Mouse (Mus musculus): ENCODE measurements around the gene Wsb1. TPM values are rescaled to one million over a fixed set of nuclear protein-coding genes. Genes with fewer than 3 reads are reported as not detected.

Wsb1 gene
- total and polyA plus RNA-seq, 3 experiments, result 48.8 to 90.9 (median 57.0) TPM

- H3K27me3 ChIP-seq (ENCODE audit: control insufficient read depth in 1 of 2, insufficient read depth in 2 of 2, low read length in 2 of 2), result no peaks in the 10 kb centered on the region
- no peaks in the 10 kb centered on the region for H3K9me3 ChIP-seq (replicated peaks; ENCODE audit: insufficient read depth, low read length)
- no peak overlapping the region for H3K27ac ChIP-seq (ENCODE audit: control insufficient read depth, low read depth, low read length)
- no peak for DNase-seq (ENCODE audit: low read depth, low spot score)
- TF ChIP-seq JUND (IDR thresholded peaks at IDR 0.05; ENCODE audit: low read depth, low read length) (no peak), TBP (IDR thresholded peaks at IDR 0.05; ENCODE audit: low read depth, low read length) (no peak)
- H3K9ac ChIP-seq (ENCODE audit: control insufficient read depth, low read depth, low read length, poor library complexity, severe bottlenecking), result no peak overlapping the region
- no peak overlapping the region for H3K4me3 ChIP-seq (ENCODE audit: control insufficient read depth in 1 of 2, insufficient read depth in 1 of 2, low read depth in 2 of 2, low read length in 2 of 2)
- H3K79me2 ChIP-seq (ENCODE audit: control insufficient read depth, insufficient read depth, low read length, poor library complexity), result no peaks in the 10 kb centered on the region
- peaks cover 0 to 19% of the 10 kb centered on the region in 2 experiments; a peak in 2 of 4 replicates for H3K36me3 ChIP-seq (ENCODE audit: control insufficient read depth in 1 of 2, insufficient read depth in 2 of 2, low read length in 2 of 2)
- H3K4me1 ChIP-seq (ENCODE audit: control insufficient read depth in 1 of 2, insufficient read depth in 2 of 2, low read length in 2 of 2), result peaks cover 9 to 26% of the 10 kb centered on the region in 2 experiments; a peak in 2 of 4 replicates
Observed at GRCm38 (mm10) chr11:79200502-79200901, 54.0 kb downstream of the Wsb1 start.

DNA sequence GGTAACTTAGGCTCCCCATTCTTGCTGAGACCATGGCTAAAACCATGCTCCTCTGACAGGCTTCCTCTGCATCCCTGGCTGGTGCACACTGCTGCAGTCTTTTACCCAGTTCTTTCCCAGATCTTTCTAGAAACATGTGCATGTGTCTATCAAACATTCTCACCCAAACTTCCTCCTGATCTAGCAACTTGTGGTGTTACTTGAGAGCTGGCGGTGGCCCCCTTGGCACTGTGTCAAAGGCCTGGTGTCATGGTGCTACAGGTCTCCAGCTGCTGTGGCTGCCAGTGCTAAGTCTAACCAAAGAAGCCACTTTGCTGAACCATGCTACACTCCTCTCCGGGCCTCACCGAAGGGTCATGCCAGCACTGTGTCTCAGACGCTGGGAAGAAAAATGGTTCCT is 55.9 kb downstream of the Wsb1 start:
- Histone ChIP-seq H3K27ac (ENCODE audit: control insufficient read depth, low read depth, low read length) (peak overlapping the region; percentile 63), H3K9ac (ENCODE audit: control insufficient read depth, low read depth, low read length, poor library complexity, severe bottlenecking) (no peak overlapping the region), H3K4me3 (ENCODE audit: control insufficient read depth in 1 of 2, insufficient read depth in 1 of 2, low read depth in 2 of 2, low read length in 2 of 2) (no peak overlapping the region), H3K79me2 (ENCODE audit: control insufficient read depth, insufficient read depth, low read length, poor library complexity) (no peaks in the 10 kb centered on the region), H3K4me1 (ENCODE audit: control insufficient read depth in 1 of 2, insufficient read depth in 2 of 2, low read length in 2 of 2) (peaks cover 9 to 26% of the 10 kb centered on the region in 2 experiments; a peak in 2 of 4 replicates), H3K27me3 (ENCODE audit: control insufficient read depth in 1 of 2, insufficient read depth in 2 of 2, low read length in 2 of 2) (no peaks in the 10 kb centered on the region), H3K36me3 (ENCODE audit: control insufficient read depth in 1 of 2, insufficient read depth in 2 of 2, low read length in 2 of 2) (peaks cover 0 to 19% of the 10 kb centered on the region in 2 experiments; a peak in 2 of 4 replicates), H3K9me3 (replicated peaks; ENCODE audit: insufficient read depth, low read length) (no peaks in the 10 kb centered on the region)
- DNase-seq (ENCODE audit: low read depth, low spot score), result peak; percentile 88
- TF ChIP-seq ELF1 (IDR thresholded peaks at IDR 0.05; ENCODE audit: low read depth, low read length) (no peak), MXI1 (IDR thresholded peaks at IDR 0.05; ENCODE audit: low read depth, low read length) (peak; percentile 60; the same call in 1 of the 2 replicates), MYC (IDR thresholded peaks at IDR 0.05; ENCODE audit: low read depth, low read length) (0 out of 2 replicates have a peak, but pooled peaks have one; percentile 53), GATA1 (IDR thresholded peaks at IDR 0.05; ENCODE audit: low read depth, low read length) (0 out of 2 replicates have a peak, but pooled peaks have one; percentile 15), ETS1 (IDR thresholded peaks at IDR 0.05; ENCODE audit: low read depth, low read length) (peak; percentile 61; the same call in 1 of the 2 replicates), SIN3A (IDR thresholded peaks at IDR 0.05; ENCODE audit: low read length) (peak; percentile 64), MAX (IDR thresholded peaks at IDR 0.05; ENCODE audit: low read length) (peak; percentile 78; the same call in 1 of the 2 replicates), GABPA (IDR thresholded peaks at IDR 0.05; ENCODE audit: low read depth, low read length) (no peak), EP300 (IDR thresholded peaks at IDR 0.05; ENCODE audit: low read depth in 1 of 2, low read length in 2 of 2) (peak; percentile 42 to 58; a peak in 2 of 4 replicates)

- peaks cover 9 to 26% of the 10 kb centered on the region in 2 experiments; a peak in 2 of 4 replicates for H3K4me1 ChIP-seq (ENCODE audit: control insufficient read depth in 1 of 2, insufficient read depth in 2 of 2, low read length in 2 of 2)
- H3K27me3 ChIP-seq (ENCODE audit: control insufficient read depth in 1 of 2, insufficient read depth in 2 of 2, low read length in 2 of 2), result no peaks in the 10 kb centered on the region
- DNase-seq (ENCODE audit: low read depth, low spot score), result peak; percentile 86
- H3K9me3 ChIP-seq (replicated peaks; ENCODE audit: insufficient read depth, low read length), result no peaks in the 10 kb centered on the region
- no peak overlapping the region for H3K9ac ChIP-seq (ENCODE audit: control insufficient read depth, low read depth, low read length, poor library complexity, severe bottlenecking)
- H3K27ac ChIP-seq (ENCODE audit: control insufficient read depth, low read depth, low read length), result peak overlapping the region; percentile 63
- peaks cover 0 to 19% of the 10 kb centered on the region in 2 experiments; a peak in 2 of 4 replicates for H3K36me3 ChIP-seq (ENCODE audit: control insufficient read depth in 1 of 2, insufficient read depth in 2 of 2, low read length in 2 of 2)
- no peak overlapping the region for H3K4me3 ChIP-seq (ENCODE audit: control insufficient read depth in 1 of 2, insufficient read depth in 1 of 2, low read depth in 2 of 2, low read length in 2 of 2)
- H3K79me2 ChIP-seq (ENCODE audit: control insufficient read depth, insufficient read depth, low read length, poor library complexity), result no peaks in the 10 kb centered on the region
- TF ChIP-seq CHD1 (IDR thresholded peaks at IDR 0.05; ENCODE audit: low read depth, low read length) (no peak), MAFK (IDR thresholded peaks at IDR 0.05; ENCODE audit: borderline replicate concordance, low read depth, low read length) (no peak), MAZ (IDR thresholded peaks at IDR 0.05; ENCODE audit: low read depth, low read length) (0 out of 2 replicates have a peak, but pooled peaks have one; percentile 36), POLR2A (IDR thresholded peaks at IDR 0.05; ENCODE audit: control insufficient read depth in 1 of 2, insufficient read depth in 1 of 2, low read depth in 1 of 2, low read length in 2 of 2, poor library complexity in 1 of 2) (no peak), ETS1 (IDR thresholded peaks at IDR 0.05; ENCODE audit: low read depth, low read length) (peak; percentile 56), MYC (IDR thresholded peaks at IDR 0.05; ENCODE audit: low read depth, low read length) (no peak), BHLHE40 (IDR thresholded peaks at IDR 0.05; ENCODE audit: borderline replicate concordance, low read depth, low read length) (no peak), UBTF (IDR thresholded peaks at IDR 0.05; ENCODE audit: borderline replicate concordance, insufficient read depth, low read depth, low read length) (no peak), RAD21 (IDR thresholded peaks at IDR 0.05; ENCODE audit: low read depth, low read length) (no peak), TAL1 (IDR thresholded peaks at IDR 0.05; ENCODE audit: low read length) (0 out of 2 replicates have a peak, but pooled peaks have one; percentile 7), ELF1 (IDR thresholded peaks at IDR 0.05; ENCODE audit: low read depth, low read length) (peak; percentile 71), MYB (IDR thresholded peaks at IDR 0.05; ENCODE audit: low read depth, low read length) (0 out of 2 replicates have a peak, but pooled peaks have one; percentile 51), MEF2A (IDR thresholded peaks at IDR 0.05; ENCODE audit: extremely low read depth, insufficient replicate concordance, low read depth, low read length, poor library complexity, severe bottlenecking) (no peak), E2F4 (IDR thresholded peaks at IDR 0.05; ENCODE audit: borderline replicate concordance, low read depth, low read length) (no peak), CTCF (IDR thresholded peaks at IDR 0.05 in 2 of 3, conservative IDR thresholded peaks at IDR 0.05 in 1 of 3; ENCODE audit: control insufficient read depth in 1 of 3, insufficient read depth in 1 of 3, low read depth in 2 of 3, low read length in 3 of 3, poor library complexity in 1 of 3, severe bottlenecking in 1 of 3) (peak in 1 of 3 experiments; percentile 18; a peak in 1 of 6 replicates), RCOR1 (IDR thresholded peaks at IDR 0.05; ENCODE audit: low read depth, low read length) (no peak), EP300 (IDR thresholded peaks at IDR 0.05; ENCODE audit: low read depth in 1 of 2, low read length in 2 of 2) (peak; percentile 52 to 65; a peak in 2 of 4 replicates), GABPA (IDR thresholded peaks at IDR 0.05; ENCODE audit: low read depth, low read length) (no peak)
Observed at GRCm38 (mm10) chr11:79197846-79198235, 56.6 kb downstream of the Wsb1 start.

Measured in MEL (cell line).